Mouse (Mus musculus): ENCODE data around the gene Ifna11.

Gene Ifna11

DNA sequence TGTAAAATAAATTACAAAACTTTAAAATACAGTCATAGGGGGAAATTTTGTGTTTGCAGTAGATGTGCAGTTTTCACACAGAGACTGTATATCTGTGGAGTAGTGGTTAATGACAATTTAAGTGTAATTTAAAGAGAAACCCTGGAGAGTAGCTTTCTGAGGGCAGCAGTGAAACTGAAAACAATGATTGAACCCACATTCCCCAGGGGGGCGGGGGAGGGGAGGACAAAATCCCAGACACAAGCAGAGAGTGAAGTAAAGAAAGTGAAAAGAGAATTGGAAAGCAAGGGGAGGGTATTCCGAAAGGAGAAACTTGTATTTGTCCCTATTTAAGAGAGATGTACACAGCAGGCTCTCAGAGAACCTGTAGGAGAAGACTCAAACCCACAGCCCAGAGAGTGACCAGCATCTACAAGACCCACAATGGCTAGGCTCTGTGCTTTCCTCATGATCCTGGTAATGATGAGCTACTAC lies 21.7 kb downstream of the Ifna11 start, which contains the start of gene Ifna4:
Ifna4 (plus strand) TSS at position 424 of the 474 bp plus-strand sequence.
- no peak for DNase-seq

DNA sequence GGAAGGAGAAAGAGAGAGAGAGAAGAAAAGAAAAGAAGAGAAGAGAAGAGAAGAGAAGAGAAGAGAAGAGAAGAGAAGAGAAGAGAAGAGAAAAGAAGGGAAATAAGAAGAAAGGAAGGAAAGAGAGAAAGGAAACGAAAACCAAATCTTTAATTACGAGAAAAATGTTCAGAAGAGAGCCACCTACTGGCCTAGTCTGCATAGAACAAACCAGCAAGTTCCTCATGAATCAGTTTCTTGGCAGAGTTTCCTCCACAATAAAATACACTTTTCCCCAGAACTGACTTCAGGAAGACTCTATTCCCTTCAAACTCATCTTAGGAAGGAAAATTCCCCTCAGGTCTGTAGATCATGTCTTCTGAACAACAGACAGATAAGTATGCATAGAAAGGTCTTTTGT lies 25.6 kb downstream of the Ifna11 start:
- no peak for DNase-seq

DNA sequence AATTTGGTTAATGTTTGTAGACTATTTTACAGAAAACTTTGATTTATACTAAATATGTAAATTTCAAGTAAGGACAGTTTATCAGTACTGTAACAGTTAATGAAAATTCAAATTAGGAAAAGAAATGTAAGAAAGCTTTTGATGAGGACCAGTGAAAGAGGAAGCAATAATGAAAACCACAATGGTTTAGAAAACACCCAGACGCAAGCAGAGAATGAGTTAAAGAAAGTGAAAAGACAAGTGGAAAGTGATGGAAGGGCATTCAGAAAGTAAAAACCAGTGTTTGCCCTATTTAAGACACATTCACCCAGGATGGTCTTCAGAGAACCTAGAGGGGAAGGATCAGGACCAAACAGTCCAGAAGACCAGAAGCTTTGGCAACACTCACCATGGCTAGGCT lies 29.9 kb downstream of the Ifna11 start, which contains the start of gene Ifna1:
Ifna1 (plus strand) TSS at position 390 of the 400 bp plus-strand sequence.
- DNase-seq, result no peak

DNA sequence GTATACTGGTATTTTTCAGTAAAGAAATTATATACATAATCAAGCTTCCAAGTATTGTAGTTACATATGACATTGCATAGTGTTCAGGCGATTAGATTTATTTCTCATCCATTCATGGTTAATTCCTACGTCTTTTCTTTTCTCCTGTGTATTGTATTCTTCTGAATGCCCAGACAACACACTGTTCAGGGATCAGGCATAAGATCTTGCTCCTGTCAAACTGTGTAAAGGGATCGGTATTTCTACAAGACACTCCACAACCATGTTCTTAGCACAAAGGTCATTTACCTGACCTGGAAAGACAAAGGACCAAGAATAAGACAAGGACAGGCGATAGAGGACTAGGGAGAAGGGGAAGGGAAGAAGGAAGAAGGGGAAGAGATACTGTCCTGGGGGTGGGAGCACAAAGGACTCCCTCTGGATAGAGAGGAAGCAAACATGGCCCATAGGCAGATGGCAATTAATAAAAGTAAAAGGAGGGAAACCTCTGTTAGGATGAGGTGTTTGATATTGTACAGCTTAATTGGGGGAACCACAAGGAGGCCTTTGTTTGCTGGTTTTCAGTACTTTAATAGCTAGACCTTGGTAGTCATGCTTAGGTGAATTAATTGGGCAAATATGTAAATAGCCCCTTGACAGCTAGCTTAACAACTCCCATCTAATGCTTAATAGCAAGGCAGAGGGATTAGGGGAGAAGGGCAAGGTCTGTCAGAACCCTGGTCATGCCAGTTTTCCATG lies 31.4 kb downstream of the Ifna11 start:
- no peak for DNase-seq

DNA sequence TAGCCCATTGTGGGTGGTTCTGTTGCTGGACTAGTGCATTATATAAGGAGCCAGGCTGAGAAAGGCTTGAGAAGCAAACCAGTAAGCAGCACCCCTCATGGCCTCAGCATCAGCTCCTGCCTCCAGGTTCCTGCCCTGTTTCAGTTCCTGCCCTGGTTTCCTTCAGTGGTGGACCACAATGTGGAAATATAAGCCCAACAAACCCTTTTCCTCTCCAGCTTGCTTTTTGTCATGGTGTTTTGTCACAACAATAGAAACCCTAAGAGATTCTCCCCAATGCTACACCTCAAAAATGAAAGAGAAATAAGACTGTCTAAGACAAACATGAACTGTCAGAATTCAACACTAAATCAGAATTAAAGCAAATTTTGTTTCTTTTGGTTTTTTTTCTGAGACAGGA lies 39.5 kb downstream of the Ifna11 start:
- no peak for DNase-seq

DNA sequence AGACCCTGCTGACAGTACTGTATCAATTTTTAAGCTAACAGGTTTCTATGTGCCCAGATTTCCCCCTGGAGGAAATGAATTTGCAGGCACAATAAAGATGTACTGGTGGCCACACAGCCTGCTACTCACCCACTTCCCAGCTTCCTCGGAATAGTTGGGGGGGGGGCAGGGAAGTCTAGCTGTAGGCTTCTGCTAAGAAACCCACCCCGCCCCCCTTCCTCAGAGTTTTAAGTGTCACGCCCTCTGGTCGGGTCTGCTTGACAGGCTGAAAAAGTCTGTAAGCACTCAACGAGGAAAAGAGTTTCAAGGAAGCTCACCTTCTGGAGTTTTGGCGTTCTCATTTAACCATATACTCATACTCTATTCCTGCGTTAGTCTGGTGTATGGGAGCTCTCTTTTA lies 43.5 kb downstream of the Ifna11 start:
- no peak for DNase-seq

DNA sequence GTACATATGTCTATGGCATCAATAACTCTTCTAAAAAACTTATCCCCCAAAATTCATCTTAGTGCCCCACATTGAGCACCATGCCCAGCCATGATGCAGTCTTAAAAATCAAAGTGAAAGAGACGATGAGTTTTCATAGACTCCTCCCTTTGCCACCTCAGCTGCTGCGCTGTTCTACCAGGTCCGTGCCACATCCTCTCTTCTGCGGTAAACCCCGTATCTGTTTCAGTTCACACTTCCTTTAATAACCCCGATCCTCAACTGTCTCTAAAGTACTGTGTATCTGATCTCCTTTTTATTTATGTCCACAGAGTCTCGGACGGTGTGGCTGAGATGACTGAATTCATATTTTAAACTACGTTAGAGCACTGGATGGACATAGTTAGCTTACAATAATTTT lies 44.8 kb downstream of the Ifna11 start:
- no peak for DNase-seq

DNA sequence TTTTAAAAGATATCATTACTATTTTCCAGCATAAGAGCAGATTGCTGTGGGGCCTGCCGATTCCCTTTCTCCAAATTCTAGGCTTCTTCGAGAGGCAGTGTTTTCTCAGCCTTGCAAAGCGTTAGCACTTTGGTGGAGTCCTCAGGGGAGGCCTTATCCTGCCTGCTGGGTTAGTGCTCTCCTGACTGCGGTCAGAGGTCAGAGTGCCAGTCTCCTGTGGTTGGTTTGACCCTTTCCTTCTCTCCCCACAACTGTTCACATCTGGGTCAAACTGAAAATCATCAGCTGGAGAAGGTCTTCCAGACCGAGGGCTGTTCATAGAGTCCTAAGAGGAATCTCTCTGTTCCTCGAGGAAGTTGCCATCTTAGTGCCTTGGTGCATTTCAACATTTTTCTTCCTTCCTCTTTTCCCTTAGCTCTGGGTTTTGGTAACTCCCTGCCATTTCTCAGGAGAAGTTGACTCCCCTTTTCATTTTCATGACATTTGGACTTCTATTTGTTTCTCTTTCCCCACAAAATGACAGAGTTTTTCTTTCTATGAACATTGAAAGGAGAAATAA lies 45.3 kb downstream of the Ifna11 start:
- no peak for DNase-seq

DNA sequence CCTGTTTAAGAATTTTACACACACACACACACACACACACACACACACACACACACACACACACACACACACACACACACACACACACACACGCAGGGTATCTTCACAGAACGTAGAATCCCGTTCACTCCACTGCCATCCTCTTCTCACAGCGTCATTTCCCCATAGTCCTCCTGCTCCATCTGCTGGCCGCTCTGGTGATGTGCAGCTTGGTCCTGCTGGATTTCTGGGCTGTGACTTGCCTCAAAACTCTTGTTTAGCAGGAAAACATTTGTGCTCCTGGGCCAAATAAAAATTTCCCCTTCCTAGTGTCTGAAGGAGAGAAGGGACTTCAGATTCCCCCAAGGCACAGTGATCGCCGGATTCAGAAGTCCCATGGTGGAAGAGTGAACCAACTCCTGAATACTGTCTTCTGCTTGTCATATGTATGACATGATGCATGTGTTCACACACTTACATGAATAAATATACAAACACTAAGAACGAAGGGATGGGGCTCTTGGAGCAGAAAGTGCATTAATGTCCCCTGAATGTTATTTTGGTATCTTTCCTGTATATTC lies 47.7 kb downstream of the Ifna11 start:
- DNase-seq, result peak; percentile 86

DNA sequence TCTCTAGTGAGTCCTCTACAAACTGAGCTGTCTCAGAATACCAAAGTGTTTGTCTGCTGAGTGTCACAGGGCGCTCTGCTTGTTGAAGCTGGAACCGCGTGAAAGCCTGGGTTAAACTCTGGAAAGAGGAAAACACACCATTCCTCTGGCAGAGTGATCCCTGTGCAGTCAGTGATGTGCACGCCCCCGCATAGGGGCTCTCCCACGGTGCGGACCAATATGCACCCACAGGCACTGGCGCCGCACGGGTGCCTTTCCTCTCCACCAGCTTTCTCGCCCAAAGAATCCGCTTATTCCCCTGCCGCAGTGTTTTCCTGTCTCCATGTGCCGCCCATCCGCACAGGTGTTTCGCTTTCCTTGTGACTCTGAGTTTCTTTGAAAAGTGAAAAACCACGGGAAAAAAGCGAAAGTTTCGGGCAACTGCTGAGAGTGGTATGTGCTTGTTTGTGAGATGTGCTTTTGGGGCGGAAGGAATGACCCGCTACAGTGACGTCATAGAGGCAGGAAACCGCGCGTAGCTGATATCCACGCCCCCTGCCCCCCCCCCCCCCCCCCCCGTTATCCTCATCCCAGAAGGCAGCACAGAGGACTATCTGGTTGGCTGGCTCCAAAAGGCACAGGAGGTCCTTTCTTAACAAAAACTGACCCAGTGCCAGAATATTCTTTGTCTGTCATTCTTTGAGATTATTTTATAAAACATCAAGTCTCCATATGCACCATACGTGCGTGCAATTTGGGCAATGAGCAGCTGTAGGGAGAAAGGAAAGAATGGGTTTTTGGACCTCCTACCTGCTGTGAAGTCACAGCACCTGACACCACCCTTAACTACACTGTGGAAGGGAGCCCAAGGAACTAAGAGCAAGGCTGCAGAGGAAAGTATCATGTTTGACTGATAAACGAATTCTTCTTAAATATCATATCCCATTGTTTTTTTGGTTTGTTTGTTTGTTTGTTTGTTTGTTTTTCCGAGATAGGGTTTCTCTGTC lies 48.5 kb downstream of the Ifna11 start:
- peak; percentile 33 for DNase-seq

All from lung, postnatal 10 days (tissue).